Mouse (Mus musculus) induced T-regulatory cell, adult 2 months (primary cell): ENCODE measurements around the gene Zfp605.
"Not testable (repeated sequence)": the region's sequence is repeated elsewhere in the genome, so short reads cannot be mapped to it uniquely, and the experiment has no call there.

Experiments used
- DNase-seq: peaks from one replicate; pipeline ENCODE4 v3.0.0-alpha.2; 2012; ENCODE audit warnings: low read depth

Zfp605 gene

DNA sequence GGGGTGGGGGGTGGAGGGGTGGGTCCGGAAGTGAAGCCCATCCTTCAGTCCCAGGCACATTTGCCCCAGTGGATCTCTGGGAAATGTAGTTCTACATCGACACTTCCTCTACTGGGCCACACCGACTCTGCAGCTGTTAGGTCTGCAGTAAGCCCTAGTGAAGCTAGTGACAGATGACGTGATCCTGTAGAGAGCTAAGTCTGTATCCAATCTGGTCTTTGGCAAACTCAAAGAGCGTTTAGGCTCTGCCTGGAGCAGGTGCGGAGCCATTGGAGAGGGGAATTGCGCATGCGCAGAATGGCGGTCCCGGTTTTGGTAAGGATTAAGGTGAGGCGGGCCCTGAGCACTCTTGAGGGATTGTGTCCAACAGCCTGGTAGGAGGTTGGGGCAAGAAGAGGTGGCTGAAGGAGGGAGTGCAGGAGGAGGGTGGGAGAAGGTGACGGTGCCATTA, at the start of gene Zfp605:
TSS of gene Zfp605 (plus strand) at position 102 of the 451 bp plus-strand sequence.
- peak; percentile 91 for DNase-seq

- not testable (repeated sequence) for DNase-seq
These were observed 37.5 kb upstream of the Zfp605 start, which contains the start of gene Gm17655 for GRCm38 (mm10) chr5:110072413-110072812. Gm17655 (minus strand) TSS chr5:110072513.

DNA sequence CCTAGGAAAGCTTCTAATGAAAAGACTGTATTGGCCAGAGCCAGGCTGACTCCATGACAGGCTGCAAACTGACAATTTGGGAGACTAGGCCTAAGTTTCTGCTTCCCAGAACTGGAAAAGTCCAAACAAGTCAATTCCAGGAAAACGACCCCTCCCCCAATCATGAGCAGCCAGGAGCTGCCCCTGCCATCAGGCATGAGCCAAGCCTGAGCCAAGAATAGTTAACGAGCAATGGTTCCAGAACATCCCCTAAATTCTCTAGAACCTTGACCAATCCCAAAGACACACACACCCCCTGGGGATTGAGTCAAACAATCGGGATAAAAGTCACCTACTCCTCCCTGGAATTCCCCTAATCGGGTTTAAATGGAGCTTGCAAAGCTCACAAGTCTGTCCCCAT, 26.9 kb upstream of the Zfp605 start:
- no peak for DNase-seq

DNA sequence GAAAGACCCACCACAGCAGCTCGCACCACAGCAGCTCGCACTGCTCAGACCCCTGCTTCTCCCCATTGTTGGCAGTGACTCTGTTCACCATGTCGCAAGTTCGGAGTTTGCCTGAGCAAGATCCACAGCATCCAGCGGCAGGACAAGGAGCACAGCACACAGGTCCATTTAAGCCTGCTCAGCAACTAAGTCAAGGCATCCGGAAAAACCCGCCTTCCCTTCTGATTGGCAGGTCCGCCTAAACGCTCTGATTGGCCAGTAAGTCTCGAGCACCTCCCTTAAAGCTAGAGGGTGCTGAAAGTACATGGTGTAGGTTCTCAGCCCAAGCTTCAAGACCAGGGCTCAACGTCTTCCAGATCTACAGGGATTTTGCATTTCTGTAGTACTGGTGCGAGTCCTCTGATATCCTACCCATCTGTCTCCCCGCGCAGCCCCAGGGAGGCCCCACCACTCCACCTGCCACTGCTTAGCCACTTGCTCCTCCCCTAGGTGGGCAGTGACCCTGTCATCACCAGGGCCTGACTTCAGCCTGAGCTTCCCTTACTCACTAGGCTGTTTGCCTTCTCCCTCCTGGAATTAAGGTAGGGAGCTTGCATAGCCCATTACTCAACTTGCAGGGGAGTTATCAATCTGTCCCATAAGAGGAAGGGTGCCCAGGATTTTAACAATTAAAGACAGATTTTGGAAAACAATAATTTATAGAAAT, 23.6 kb upstream of the Zfp605 start:
- DNase-seq = no peak

GRCm38 (mm10) chr5:110091546-110091945, 18.3 kb upstream of the Zfp605 start:
- DNase-seq = no peak

- peak; percentile 94 for DNase-seq
These were observed 15.7 kb upstream of the Zfp605 start, which contains the start of gene Gm35315 for GRCm38 (mm10) chr5:110094030-110094846. Gm35315 (minus strand) TSS chr5:110094420.

GRCm38 (mm10) chr5:110094847-110095213, 15.1 kb upstream of the Zfp605 start:
- DNase-seq = no peak

DNA sequence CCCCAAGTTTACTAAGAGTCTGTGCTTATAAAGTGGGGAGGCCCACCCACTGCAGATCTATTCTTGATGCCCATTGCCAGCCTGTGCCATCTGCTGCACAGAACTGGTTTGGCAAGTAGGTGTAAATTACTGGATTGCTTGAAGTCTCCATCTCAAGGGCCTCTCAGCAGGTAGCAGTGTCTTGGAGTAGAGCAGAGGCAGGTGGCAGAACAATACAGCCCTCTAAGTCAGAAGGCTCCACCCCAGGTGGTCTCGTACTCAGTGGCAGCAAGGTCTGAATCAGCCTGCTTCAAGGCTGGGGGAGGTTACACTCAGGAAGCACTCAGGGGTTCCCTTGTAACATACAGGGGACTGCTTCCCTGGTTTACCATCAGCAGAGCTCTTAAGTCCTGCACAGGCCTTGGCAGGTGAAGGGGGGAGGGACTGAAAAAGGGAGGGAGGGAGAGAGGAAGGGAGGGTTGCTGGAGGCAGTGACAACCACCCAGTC, 10.9 kb upstream of the Zfp605 start:
- DNase-seq = no peak

GRCm38 (mm10) chr5:110099656-110100580, 10.0 kb upstream of the Zfp605 start, which contains the start of gene Plcxd1:
Plcxd1 (plus strand) TSS chr5:110099969.
- peak; percentile 20 for DNase-seq

- peak; percentile 67 for DNase-seq
These were observed 8.8 kb upstream of the Zfp605 start for GRCm38 (mm10) chr5:110100921-110101631.

DNA sequence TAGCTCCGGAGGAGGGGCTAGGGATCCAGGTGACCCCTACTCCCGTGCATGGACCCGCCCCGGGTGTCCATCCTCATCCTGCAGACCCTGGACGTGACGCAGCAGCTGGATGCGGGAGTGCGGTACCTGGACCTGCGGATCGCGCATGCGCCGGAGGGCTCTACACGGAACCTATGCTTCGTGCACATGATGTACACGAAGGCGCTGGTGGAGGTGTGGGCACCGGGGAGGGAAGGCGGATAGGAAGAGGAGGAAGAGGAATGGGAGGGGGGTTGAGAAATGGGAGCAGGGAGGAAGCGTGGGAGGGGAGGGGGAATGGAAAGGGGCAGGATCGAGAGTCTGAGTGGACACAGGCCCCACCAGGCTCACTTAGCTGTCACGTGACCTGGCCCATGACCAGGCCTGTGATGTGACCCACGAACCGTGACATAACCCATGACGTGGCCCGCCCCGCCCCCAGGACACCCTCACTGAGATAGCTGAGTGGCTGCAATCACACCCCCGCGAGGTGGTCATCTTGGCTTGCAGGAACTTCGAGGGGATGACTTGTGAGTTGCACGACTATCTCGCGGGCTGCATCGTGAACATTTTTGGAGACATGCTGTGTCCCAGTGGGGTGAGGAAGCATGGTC, 8.1 kb upstream of the Zfp605 start:
- DNase-seq = peak; percentile 73

DNA sequence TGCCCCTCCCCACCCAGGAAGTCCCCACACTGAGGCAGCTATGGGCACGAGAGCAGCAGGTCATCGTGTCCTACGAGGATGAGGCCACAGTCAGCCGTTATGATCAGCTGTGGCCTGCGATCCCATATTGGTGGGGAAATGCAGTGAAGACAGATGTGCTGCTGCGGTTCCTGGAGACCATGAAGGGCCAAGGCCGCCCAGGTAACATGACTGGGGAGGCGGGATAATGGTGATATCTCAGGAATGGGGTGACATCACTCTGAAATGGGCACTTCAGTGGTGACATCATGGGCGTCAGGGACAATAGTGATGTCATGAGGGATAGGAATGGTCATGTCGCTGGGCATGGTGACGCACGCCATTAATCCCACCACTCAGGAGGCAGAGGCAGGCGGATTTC, 7.5 kb upstream of the Zfp605 start:
- no peak for DNase-seq

DNA sequence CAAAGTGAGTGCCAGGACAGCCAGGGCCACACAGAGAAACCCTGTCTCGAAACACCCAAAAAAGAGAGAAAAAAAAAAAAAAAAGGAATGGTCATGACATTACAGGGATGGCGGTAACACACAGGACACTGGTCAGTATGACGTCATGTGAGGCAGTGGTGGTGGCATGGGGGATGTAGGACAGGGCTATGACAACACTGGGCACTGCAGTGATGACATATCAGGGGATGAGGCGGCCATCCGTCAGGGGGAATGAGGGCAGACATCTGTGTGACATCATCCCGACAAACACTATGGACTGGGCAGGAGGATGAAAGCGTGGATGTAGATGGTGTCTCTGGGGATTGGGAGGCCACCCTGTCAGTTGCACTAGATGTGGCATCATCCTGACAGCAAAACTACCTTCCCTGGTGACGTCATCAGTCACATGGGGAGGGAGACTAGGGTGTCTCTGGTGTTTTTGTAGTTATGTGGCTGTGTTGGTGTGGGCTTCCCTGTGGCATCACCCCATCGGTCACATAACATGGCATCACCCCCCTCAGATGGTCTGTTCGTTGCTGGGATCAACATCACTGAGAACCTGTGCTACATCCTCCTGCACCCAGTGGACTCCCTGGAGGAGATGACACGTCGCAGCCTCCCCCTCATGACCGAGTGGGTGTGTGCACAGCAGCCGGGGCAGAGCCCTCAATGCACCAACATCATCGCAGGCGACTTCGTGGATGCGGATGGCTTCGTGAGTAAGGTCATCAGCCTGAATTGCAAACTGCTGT, 6.9 kb upstream of the Zfp605 start:
- peak; percentile 16 for DNase-seq

DNA sequence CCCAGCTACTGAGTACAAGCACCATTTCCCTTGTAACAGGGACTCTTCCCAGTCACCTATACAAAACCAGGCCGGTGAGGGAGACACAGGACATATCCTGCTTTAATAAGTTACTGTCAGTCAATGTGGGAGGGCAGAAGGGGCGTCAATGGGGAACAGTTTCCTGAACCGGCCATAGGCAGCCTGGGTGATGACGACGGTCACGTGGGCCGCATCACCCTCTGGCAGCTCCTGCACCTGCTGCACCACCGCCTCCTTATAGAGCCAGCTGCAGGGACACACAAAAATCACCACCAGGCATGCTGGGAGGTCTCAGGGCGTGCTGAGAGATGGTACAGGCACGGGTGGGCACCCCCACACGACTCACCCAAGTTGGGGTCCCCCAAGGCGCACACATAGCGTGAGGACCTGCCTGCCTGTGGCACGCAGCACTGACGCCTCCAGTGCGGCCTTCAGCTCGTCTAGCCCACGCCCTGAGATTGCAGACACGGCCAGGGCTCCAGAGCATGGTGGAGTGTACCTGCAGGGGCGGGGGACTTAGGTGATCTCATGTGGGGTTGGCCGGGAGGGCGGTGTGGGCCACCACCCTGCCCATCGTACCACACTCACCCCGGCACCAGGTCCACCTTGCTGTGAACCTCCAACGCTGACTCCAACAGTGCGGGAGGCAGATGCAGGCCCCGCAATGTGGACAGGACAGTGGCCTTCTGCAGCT, 5.8 kb upstream of the Zfp605 start:
- no peak for DNase-seq

- no peak for DNase-seq
These were observed 5.1 kb upstream of the Zfp605 start for GRCm38 (mm10) chr5:110104616-110105380.

- no peak for DNase-seq
These were observed 3.6 kb upstream of the Zfp605 start for GRCm38 (mm10) chr5:110106140-110106871.

DNA sequence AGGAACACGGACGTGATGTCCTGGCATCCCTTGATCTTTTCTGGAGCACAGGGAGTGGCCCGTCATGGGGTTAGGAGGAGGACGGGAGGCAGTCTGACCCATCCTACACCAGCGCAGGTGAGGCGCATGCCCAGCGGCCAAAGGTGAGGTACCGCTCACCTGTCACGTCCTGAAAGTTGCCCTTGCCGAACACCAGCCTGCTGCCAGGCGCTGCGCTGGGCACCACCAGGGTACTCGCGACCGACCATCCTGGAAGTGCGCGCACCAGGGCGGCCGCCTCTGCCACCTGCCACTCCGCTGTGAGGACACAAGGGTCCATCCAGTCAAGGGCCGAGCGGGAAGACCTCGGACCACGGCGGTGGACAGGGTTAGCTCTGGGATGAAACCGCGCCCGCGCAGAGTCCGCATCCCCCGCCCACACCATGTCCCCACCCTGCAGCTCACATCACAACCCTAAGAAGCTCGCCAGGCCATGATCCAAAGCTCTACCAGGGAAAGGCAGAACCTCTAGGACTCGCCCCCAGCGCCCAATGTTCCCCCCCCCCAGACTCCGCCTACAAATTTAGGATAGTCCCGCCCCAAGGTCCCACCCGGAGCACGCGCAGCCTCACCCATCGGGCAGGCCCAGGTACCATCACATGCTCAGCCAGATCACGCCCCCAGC, 2.9 kb upstream of the Zfp605 start:
- no peak for DNase-seq
